Mouse (Mus musculus): ENCODE measurements around the gene Amigo1. TPM values are rescaled to one million over a fixed set of nuclear protein-coding genes. Genes with fewer than 3 reads are reported as not detected.

Amigo1 gene
- total and polyA plus RNA-seq, 2 experiments from 2014 or later, result 11.3 to 36.6 TPM

DNA sequence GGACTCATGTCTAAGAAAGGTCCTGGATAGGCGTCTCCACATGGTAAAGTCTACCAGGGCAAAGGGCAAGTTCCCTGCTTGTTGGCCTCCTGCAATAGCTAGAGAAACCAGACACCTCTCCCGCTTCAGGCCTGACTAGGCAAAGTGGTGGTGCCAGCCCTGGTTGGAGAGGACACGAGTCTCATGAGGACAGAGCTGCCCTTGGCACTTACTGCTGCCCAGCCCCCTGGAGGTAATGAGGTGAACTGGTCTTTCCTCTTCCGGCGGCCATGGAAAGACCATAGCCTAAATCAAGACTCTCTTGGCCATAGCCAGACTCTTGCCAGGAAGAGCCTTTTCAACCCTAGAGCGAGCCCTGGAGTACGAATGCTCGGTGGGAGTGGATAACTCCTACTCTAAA lies 26.3 kb downstream of the Amigo1 start:
- Histone ChIP-seq H3K9ac (replicated peaks; ENCODE audit: low read length) (no peak overlapping the region), H3K4me2 (ENCODE audit: low read depth, low read length) (no peak overlapping the region), H3K27me3 (ENCODE audit: insufficient read depth, low read length) (no peaks in the 10 kb centered on the region), H3K4me3 (ENCODE audit: low read length) (no peak overlapping the region), H3K4me1 (ENCODE audit: insufficient read depth, low read length) (peaks cover 10% of the 10 kb centered on the region), H3K9me3 (ENCODE audit: low read length) (no peaks in the 10 kb centered on the region), H3K27ac (peak overlapping the region; percentile 93; the same call in 1 of the 2 replicates), H3K36me3 (ENCODE audit: insufficient read depth, low read length) (no peaks in the 10 kb centered on the region)
- 78% methylated on average over 8 of the region's 8 CpGs for WGBS
- DNase-seq (ENCODE audit: low spot score) (peak; percentile 30), ATAC-seq (no peak)
- TF ChIP-seq CTCF (IDR thresholded peaks at IDR 0.05; ENCODE audit: low read depth), result peak; percentile 26; the same call in 1 of the 2 replicates

GRCm38 (mm10) chr3:108214734-108215133 lies 28.6 kb downstream of the Amigo1 start:
- no peak overlapping the region for H3K9ac ChIP-seq (replicated peaks; ENCODE audit: low read length)
- WGBS, result 25% methylated on average over 5 of the region's 5 CpGs
- H3K36me3 ChIP-seq (ENCODE audit: insufficient read depth, low read length), result no peaks in the 10 kb centered on the region
- ATAC-seq, result no peak
- H3K9me3 ChIP-seq (ENCODE audit: low read length), result no peaks in the 10 kb centered on the region
- no peak overlapping the region for H3K4me3 ChIP-seq (ENCODE audit: low read length)
- no peak overlapping the region for H3K27ac ChIP-seq
- H3K4me2 ChIP-seq (ENCODE audit: low read depth, low read length), result no peak overlapping the region
- H3K4me1 ChIP-seq (ENCODE audit: insufficient read depth, low read length), result peaks cover 10% of the 10 kb centered on the region
- no peak for TF ChIP-seq CTCF (IDR thresholded peaks at IDR 0.05; ENCODE audit: low read depth)
- DNase-seq (ENCODE audit: low spot score), result no peak
- H3K27me3 ChIP-seq (ENCODE audit: insufficient read depth, low read length), result no peaks in the 10 kb centered on the region

DNA sequence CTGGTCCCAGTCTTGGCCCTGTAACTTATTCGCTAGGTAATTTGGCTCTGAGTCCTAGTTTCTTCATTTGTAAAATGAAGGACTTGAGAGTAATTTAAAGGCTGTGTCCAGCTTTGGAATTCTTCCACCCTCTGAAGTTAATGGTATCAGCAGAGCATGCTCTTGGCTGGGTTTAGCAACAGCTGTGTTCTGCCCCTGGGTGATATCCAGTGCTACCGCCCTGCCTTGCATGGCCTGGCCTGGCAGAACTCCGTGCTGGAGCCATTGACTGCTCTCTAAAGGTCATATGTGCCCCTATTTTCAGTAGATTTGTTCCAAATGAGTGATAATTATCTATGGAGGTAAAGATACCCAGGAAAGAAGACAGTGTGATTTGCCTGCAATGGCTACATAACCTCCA lies 34.5 kb downstream of the Amigo1 start:
- H3K27me3 ChIP-seq (ENCODE audit: insufficient read depth, low read length), result no peaks in the 10 kb centered on the region
- DNase-seq (ENCODE audit: low spot score) (no peak), ATAC-seq (no peak)
- no peaks in the 10 kb centered on the region for H3K9me3 ChIP-seq (ENCODE audit: low read length)
- 67% methylated on average over 3 of the region's 3 CpGs for WGBS
- TF ChIP-seq CTCF (IDR thresholded peaks at IDR 0.05; ENCODE audit: low read depth), result no peak
- H3K4me1 ChIP-seq (ENCODE audit: insufficient read depth, low read length), result 0 out of 2 replicates have a peak, but pooled peaks cover under 1% of the 10 kb centered on the region
- no peak overlapping the region for H3K4me3 ChIP-seq (ENCODE audit: low read length)
- no peak overlapping the region for H3K27ac ChIP-seq
- H3K36me3 ChIP-seq (ENCODE audit: insufficient read depth, low read length), result no peaks in the 10 kb centered on the region
- no peak overlapping the region for H3K9ac ChIP-seq (replicated peaks; ENCODE audit: low read length)
- H3K4me2 ChIP-seq (ENCODE audit: low read depth, low read length), result no peak overlapping the region

- H3K9ac ChIP-seq (replicated peaks; ENCODE audit: low read length), result peak overlapping the region; percentile 34
- TF ChIP-seq CTCF (IDR thresholded peaks at IDR 0.05; ENCODE audit: low read depth), result no peak
- H3K4me1 ChIP-seq (ENCODE audit: insufficient read depth, low read length), result peaks cover 9% of the 10 kb centered on the region; the same call in 1 of the 2 replicates
- 3% methylated on average over 64 of the region's 67 CpGs for WGBS
- DNase-seq (ENCODE audit: low spot score), result no peak
- H3K27ac ChIP-seq, result no peak overlapping the region
- peak overlapping the region; percentile 40 for H3K4me3 ChIP-seq (ENCODE audit: low read length)
- H3K4me2 ChIP-seq (ENCODE audit: low read depth, low read length), result peak overlapping the region; percentile 71
- H3K9me3 ChIP-seq (ENCODE audit: low read length), result no peaks in the 10 kb centered on the region
- ATAC-seq, result peak; percentile 49
- no peaks in the 10 kb centered on the region for H3K36me3 ChIP-seq (ENCODE audit: insufficient read depth, low read length)
- peaks cover 15% of the 10 kb centered on the region for H3K27me3 ChIP-seq (ENCODE audit: insufficient read depth, low read length)
Measured at GRCm38 (mm10) chr3:108225711-108226557, 39.8 kb downstream of the Amigo1 start.

GRCm38 (mm10) chr3:108226558-108227350 lies 40.6 kb downstream of the Amigo1 start, which contains the start of gene Sypl2:
Gene Sypl2 (minus strand): TSS chr3:108226648.
- peak within 1 kb of the TSS; percentile 34 for H3K9ac ChIP-seq (replicated peaks; ENCODE audit: low read length)
- peak; percentile 57 for DNase-seq (ENCODE audit: low spot score)
- peak within 1 kb of the TSS; percentile 40 for H3K4me3 ChIP-seq (ENCODE audit: low read length)
- 4% methylated on average over 42 of the region's 44 CpGs for WGBS
- peaks cover 9% of the 10 kb centered on the region; the same call in 1 of the 2 replicates for H3K4me1 ChIP-seq (ENCODE audit: insufficient read depth, low read length)
- H3K27ac ChIP-seq, result no peak within 1 kb of the TSS
- H3K27me3 ChIP-seq (ENCODE audit: insufficient read depth, low read length), result peaks cover 15% of the 10 kb centered on the region
- ATAC-seq, result 0 out of 2 replicates have a peak, but pooled peaks have one; percentile 58
- no peak for TF ChIP-seq CTCF (IDR thresholded peaks at IDR 0.05; ENCODE audit: low read depth)
- no peaks in the 10 kb centered on the region for H3K36me3 ChIP-seq (ENCODE audit: insufficient read depth, low read length)
- H3K9me3 ChIP-seq (ENCODE audit: low read length), result no peaks in the 10 kb centered on the region
- peak within 1 kb of the TSS; percentile 71 for H3K4me2 ChIP-seq (ENCODE audit: low read depth, low read length)

DNA sequence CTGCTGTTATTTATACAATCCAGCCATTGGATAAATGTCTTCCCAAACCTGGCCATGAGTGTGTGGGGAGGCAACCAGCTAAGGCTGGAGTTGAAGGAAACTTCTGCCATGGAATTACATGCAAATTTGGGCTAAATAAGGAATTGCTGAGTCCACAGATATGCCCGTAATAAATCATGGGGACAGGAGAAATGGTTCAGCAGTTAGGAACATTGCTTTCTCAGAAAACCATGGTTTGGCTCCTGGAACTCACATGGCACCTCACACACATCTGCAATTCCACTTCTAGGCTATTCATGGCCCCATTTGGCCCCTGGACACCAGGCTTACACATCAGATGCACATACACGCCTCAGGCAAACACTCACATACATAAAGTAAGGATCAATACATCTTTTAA lies 41.4 kb downstream of the Amigo1 start:
- H3K4me1 ChIP-seq (ENCODE audit: insufficient read depth, low read length), result peaks cover 9% of the 10 kb centered on the region; the same call in 1 of the 2 replicates
- peaks cover 15% of the 10 kb centered on the region for H3K27me3 ChIP-seq (ENCODE audit: insufficient read depth, low read length)
- TF ChIP-seq CTCF (IDR thresholded peaks at IDR 0.05; ENCODE audit: low read depth), result no peak

More for the DNA sequence above, 41.4 kb downstream of the Amigo1 start:
- Histone ChIP-seq H3K27ac (no peak overlapping the region), H3K4me2 (ENCODE audit: low read depth, low read length) (no peak overlapping the region), H3K36me3 (ENCODE audit: insufficient read depth, low read length) (no peaks in the 10 kb centered on the region), H3K9me3 (ENCODE audit: low read length) (no peaks in the 10 kb centered on the region), H3K4me3 (ENCODE audit: low read length) (no peak overlapping the region), H3K9ac (replicated peaks; ENCODE audit: low read length) (no peak overlapping the region)
- WGBS, result 82% methylated on average over 2 of the region's 2 CpGs
- DNase-seq (ENCODE audit: low spot score) (no peak), ATAC-seq (no peak)

Data from hindbrain, postnatal 0 days (tissue).